Mouse (Mus musculus) cerebellum, adult 8-10 months (tissue): ENCODE data around the gene Mterf2.

Experiments
- DNase-seq: peaks from one replicate; pipeline ENCODE4 v3.0.0; 2022

Gene Mterf2

GRCm38 (mm10) chr10:85127395-85128287, at the start of gene Mterf2:
Mterf2 (minus strand) TSS chr10:85128027.
- DNase-seq: peak; percentile 95

- DNase-seq: no peak
Measured at GRCm38 (mm10) chr10:85176640-85177039, 48.8 kb upstream of the Mterf2 start.

- no peak for DNase-seq
Measured at GRCm38 (mm10) chr10:85165306-85165705, 37.5 kb upstream of the Mterf2 start.

DNA sequence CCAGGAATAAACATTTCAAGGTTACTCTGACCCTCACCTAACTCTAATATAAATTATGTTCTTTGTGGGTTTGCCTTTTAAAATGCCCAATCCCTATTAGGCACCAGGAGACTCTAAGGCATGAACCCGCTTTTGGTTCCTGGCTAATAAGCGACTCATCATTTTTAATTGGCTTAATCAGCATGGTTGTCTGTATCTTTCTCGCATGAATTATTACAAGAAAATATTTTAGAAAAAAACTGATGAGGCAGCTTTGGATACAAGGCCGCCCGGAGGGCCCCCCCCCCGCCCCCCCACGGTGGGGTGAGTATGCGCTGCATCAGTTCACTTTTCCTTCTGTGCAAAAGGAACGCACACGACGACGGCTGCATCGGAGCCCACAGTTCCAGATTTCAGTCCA, 37.0 kb upstream of the Mterf2 start:
- DNase-seq: no peak

DNA sequence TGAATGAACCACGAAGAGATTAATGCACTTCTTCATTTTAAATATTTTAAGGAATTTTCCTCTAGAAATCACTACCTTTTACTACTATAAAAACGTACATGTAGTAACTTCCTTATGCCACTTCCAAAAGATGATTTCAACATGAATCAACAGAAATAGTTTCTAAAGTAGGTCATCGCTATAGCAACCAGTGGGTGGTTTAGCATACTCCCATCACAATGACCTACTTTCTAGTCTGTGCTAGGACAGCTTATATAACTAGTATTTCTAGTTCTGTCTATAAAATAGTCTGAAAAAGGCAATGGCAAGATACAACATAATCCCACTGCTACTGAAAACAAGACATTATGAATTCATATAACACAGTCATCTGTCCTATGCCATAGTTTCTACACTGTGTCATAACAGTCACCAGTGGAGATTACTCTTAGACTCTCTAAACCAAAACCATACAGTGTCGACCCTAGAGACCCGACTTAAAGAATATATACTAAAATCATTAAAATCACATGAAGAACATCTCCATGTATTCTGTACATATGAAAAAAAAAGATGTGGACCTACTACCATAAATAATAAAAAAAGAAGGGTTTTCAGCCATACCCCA, 34.0 kb upstream of the Mterf2 start:
- no peak for DNase-seq

GRCm38 (mm10) chr10:85159989-85160619, 32.3 kb upstream of the Mterf2 start:
- no peak for DNase-seq

- no peak for DNase-seq
Measured at GRCm38 (mm10) chr10:85157451-85157850, 29.6 kb upstream of the Mterf2 start.

DNA sequence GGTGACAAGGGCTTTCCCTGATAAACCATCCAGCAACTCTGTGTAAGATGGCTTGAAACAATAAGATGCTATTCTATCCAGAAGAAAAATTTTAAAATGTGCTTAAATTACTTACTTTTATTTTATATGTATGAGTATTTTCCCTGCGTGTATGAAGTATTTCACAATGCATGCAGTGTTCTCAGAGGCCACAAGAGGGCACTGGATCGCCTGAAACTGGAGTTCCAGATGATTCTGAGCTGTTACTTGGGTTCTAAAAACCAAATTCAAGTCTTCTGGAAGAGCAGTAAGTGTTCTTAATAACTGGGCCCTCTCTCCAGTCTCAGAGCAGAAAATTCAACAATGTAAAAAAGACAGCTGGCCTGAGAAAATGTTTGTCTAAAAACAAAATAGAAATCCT, 26.4 kb upstream of the Mterf2 start:
- DNase-seq: peak; percentile 72

- no peak for DNase-seq
Measured at GRCm38 (mm10) chr10:85149226-85149625, 21.4 kb upstream of the Mterf2 start.

DNA sequence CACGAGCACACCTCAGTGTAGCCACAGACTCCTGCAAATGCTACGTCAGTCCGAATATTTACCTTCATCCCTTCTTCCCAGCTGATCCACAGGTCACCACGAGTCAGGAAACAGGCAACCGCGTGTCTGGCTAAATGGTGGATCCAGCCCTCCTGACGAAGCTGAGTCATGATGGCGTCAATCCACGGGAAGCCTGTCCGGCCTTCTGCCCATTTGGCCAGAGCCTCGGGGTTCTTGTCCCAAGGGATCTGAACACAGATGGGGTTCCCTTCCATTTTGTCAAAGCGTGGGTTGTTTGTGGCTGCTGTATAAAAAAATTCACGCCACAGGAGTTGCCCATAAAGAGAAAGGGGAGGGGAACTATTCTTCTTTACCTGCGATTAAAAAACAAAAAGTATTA, 18.5 kb upstream of the Mterf2 start:
- peak; percentile 44 for DNase-seq

DNA sequence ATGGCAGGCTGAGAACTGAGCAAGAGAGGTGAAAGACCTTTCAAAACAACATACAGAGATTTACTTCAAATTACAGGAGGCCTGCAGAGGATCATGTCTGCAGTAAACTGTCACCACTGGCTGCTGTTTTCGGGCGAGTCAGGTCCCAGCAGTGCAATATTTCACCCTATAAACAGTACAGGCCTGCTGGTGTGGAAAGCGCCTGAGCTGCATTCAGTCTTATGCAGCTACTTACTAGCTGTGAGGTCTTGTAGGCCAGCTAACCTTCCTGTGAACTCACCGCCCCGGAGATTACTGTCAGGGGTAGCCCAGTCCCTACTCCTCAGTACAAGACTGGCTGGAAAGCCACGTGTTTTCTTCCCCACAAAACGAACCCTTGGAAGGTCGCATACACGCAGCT, 13.6 kb upstream of the Mterf2 start:
- DNase-seq: no peak

GRCm38 (mm10) chr10:85136573-85136972, 8.7 kb upstream of the Mterf2 start:
- DNase-seq: no peak

DNA sequence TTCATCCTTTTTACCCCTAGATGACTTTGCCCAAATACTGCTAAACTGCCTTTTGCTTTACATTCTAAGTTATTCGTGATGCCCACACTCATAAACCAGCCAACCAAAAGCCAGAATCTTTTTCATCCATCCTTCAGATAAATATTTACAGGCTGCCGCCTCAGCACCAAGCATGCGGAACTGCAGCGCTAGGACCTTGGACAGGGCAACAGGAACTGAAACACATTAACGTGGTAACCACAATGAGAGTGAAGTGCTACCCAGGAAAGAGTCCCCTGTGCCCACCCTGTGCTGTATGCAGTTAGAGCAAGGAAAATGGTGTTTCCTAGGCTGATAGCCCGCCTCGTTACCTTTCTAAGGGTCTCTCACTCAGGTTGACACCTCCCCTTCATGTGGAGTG, 626 bp upstream of the Mterf2 start:
- DNase-seq: no peak

GRCm38 (mm10) chr10:85125184-85125583, 2.6 kb downstream of the Mterf2 start:
- DNase-seq: no peak

DNA sequence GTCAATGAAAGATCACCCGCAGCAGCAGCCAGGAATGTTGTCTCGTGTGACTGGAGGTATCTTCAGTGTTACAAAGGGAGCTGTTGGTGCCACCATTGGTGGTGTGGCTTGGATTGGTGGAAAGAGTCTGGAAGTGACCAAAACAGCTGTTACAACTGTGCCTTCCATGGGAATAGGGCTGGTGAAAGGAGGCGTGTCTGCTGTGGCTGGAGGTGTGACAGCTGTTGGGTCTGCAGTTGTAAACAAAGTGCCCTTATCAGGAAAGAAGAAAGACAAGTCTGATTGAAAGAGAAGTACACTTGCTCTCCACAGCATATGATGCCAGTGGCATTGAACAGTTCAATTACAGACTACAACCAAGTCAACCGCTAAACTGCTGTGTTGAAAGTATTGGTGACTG, 13.4 kb downstream of the Mterf2 start:
- DNase-seq: no peak

DNA sequence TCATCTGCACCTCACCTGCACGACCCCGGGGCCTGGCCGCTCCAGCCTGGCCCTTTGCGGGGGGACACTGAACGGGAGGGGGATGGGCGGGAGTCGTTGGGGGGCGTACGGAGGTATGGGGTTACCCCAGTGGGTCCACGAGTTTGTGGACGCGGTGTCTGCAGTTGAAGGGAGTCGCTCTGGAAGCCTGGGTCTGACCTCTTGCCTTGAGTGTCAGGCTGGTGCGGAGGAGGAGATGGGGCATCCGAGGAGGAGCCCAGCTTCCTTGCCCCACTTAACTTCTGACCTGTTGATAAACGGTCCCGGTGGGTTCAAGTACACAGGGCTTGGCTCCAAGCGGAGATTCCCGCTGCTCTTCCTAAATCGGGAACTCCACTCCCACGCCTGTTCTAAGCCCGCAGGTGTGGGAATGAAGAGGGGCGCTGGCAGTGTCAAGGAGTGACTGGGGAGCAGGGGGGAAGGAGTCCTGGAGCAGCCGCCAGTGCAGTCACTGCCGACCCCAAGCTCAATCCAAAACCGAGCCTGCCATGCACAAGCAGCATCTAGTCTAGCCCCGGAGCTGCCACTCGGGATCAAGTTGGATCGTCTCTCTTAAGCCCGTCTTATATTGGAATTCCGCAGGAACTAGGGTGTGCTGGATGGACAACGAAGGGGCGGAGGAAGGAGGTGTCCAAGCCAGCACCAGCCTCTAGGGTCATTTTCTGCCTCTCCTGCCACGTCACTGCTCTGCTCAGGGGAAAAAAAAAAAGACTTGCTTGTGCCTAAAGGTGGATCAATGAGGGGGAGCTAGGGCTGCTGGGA, 24.5 kb downstream of the Mterf2 start:
- DNase-seq: peak; percentile 31

GRCm38 (mm10) chr10:85102247-85103084, 25.4 kb downstream of the Mterf2 start, which contains the start of the genes Fhl4 and Tmem263:
Fhl4 (minus strand) TSS chr10:85102495.
Tmem263 (plus strand) TSS chr10:85102627.
- peak; percentile 71 for DNase-seq

DNA sequence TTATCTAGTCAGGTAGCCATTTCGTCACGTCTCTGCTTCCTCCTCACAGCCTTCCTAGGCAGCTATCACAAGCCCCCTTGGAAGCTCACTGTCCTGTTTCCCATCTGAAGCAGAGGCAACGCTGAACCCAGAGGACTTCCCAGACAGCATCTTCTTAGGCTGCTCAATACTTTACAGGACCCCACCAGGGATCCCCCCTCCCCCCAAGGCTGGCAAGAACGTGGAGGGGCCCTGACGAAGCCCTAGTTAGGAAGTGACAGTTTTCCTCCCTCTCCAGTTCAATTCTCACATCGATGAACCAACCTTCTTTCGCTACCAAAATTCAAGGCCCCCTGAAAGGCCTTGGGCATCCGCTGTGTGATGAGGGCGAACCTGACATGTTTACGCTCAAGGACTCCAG, 26.0 kb downstream of the Mterf2 start:
- no peak for DNase-seq

GRCm38 (mm10) chr10:85071605-85072152, 56.1 kb downstream of the Mterf2 start:
- no peak for DNase-seq
